Mouse (Mus musculus): ENCODE results near the gene Zfp72. TPM values are rescaled to one million over a fixed set of nuclear protein-coding genes. Genes with fewer than 3 reads are reported as not detected.
A peak's percentile ranks its signal among the peaks of the same experiment; 100 is the strongest.

Gene Zfp72
- polyA plus RNA-seq, 1 experiment: 0.03 TPM

DNA sequence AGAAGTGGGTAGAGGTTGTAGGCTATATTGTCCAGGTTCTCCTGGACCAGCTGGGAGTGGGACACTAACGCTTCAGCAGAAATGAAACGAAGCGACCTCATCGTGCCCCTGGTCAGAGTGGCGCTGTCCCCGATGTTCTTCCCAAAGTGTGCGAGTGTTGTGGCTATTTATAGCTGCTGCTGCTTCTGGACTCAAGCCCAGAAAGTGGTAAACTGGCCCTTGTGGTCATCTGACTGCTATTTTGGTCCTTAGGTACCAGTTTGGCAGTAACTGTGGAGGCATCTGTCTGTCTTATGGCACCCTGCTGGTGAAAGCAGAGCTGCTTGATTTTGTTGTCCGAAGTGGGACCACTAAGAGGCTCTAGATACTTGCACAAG lies 26.8 kb downstream of the Zfp72 start, which contains the start of gene Lrrc14b:
TSS of gene Lrrc14b (minus strand) at position 147 of the 377 bp plus-strand sequence.
- Histone ChIP-seq H3K27me3 (ENCODE audit: control insufficient read depth, insufficient read depth, low read length) (no peaks in the 10 kb centered on the region), H3K4me3 (ENCODE audit: low read depth, low read length) (no peak within 1 kb of the TSS), H3K27ac (ENCODE audit: insufficient read depth, low read depth, low read length) (no peak within 1 kb of the TSS), H3K36me3 (ENCODE audit: control insufficient read depth, insufficient read depth, low read length) (peaks cover 9% of the 10 kb centered on the region), H3K4me1 (ENCODE audit: control insufficient read depth, insufficient read depth, insufficient read length, low read length) (peaks cover 5% of the 10 kb centered on the region; the same call in 1 of the 2 replicates)
- TF ChIP-seq CTCF (IDR thresholded peaks at IDR 0.05; ENCODE audit: extremely low read depth, insufficient read length, insufficient replicate concordance, low read depth, low read length) (no peak), POLR2A (IDR thresholded peaks at IDR 0.05; ENCODE audit: low read depth, low read length) (no peak)
- WGBS: 55% methylated on average over 8 of the region's 8 CpGs

DNA sequence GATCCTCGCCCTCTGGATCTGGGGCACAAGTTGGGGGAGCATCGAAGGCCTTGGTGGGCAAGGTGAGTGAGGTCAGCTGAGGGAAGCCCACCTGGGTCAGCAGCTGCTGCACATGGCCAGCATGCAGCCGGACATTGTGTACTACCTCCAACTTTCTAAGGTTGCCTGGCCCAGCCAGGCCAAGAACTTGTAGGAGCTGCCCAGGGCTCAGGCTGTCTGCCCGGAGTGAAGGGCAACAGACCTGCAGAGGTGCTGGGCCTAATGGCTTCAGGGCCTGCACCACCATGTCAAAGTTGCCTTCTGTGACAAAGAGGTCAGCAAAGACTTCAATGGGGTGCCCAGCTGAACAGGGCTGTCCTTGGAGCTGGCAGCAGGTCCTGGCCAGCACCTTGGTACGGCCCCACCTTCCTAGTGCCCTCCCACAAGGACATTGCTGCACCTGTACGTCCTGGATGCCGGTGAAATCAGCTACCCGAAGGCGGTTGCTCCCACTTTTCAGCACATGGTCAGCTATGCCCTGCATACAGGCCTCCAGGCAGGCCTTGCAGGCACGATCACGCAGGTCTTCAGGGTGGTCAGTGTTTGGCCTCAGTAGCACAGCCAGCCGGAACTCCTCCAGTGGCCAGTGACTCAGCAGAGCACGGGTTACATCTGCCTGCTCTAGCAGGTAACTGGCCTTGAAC lies 27.3 kb downstream of the Zfp72 start:
- H3K4me1 ChIP-seq (ENCODE audit: control insufficient read depth, insufficient read depth, insufficient read length, low read length): peaks cover 5% of the 10 kb centered on the region; the same call in 1 of the 2 replicates

DNA sequence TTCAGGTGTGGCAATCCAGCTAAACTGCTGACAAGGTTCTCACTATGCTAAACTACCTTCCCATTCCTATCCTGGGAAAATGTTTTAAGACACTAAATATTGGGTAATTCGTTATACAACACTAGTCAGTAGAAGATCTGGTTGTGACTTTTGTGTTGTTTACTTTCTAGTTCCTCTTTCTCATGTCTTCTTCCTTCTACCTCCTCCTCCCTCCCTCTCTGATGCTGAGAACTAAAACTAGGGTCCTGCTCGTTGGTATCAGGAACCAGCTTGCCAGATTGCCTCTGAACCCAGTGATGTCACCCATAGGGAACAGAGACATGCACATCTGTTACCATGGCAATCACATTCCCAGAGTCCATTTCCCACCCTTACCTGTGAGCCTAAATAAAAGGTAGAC lies 28.4 kb downstream of the Zfp72 start:
- TF ChIP-seq CTCF (IDR thresholded peaks at IDR 0.05; ENCODE audit: extremely low read depth, insufficient read length, insufficient replicate concordance, low read depth, low read length) (no peak), POLR2A (IDR thresholded peaks at IDR 0.05; ENCODE audit: low read depth, low read length) (no peak)
- Histone ChIP-seq H3K4me3 (ENCODE audit: low read depth, low read length) (no peak overlapping the region), H3K27me3 (ENCODE audit: control insufficient read depth, insufficient read depth, low read length) (no peaks in the 10 kb centered on the region), H3K27ac (ENCODE audit: insufficient read depth, low read depth, low read length) (no peak overlapping the region), H3K36me3 (ENCODE audit: control insufficient read depth, insufficient read depth, low read length) (peaks cover 13% of the 10 kb centered on the region), H3K4me1 (ENCODE audit: control insufficient read depth, insufficient read depth, insufficient read length, low read length) (peaks cover 5% of the 10 kb centered on the region; the same call in 1 of the 2 replicates)
- WGBS: 57% methylated on average over 2 of the region's 2 CpGs

More for the DNA sequence above, 27.3 kb downstream of the Zfp72 start:
- TF ChIP-seq CTCF (IDR thresholded peaks at IDR 0.05; ENCODE audit: extremely low read depth, insufficient read length, insufficient replicate concordance, low read depth, low read length): no peak
- no peak for TF ChIP-seq POLR2A (IDR thresholded peaks at IDR 0.05; ENCODE audit: low read depth, low read length)
- Histone ChIP-seq H3K27me3 (ENCODE audit: control insufficient read depth, insufficient read depth, low read length) (no peaks in the 10 kb centered on the region), H3K4me3 (ENCODE audit: low read depth, low read length) (no peak overlapping the region), H3K27ac (ENCODE audit: insufficient read depth, low read depth, low read length) (no peak overlapping the region), H3K36me3 (ENCODE audit: control insufficient read depth, insufficient read depth, low read length) (peaks cover 11% of the 10 kb centered on the region)
- 68% methylated on average over 13 of the region's 13 CpGs for WGBS

DNA sequence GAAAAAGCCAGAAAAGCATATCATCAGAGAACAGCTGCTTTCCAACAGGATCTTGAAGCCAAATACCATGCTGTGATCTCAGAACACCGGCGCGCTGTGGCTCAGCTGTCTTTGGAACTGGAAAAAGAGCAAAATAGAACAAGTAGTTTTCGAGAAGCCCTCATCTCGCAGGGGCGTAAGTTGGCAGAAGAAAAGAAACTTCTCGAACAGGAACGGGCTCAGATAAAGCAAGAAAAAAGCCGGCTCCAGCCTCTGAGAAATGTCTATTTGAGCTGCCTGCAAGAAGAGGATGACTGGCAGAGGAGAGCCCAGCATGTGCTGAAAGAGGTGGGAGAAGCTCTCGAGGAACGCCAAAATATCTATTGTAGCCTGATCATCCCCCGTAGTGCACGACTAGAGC lies 34.1 kb downstream of the Zfp72 start:
- no peak overlapping the region for H3K4me3 ChIP-seq (ENCODE audit: low read depth, low read length)
- H3K27me3 ChIP-seq (ENCODE audit: control insufficient read depth, insufficient read depth, low read length): no peaks in the 10 kb centered on the region
- no peak overlapping the region for H3K27ac ChIP-seq (ENCODE audit: insufficient read depth, low read depth, low read length)
- H3K36me3 ChIP-seq (ENCODE audit: control insufficient read depth, insufficient read depth, low read length): peaks cover 35% of the 10 kb centered on the region
- H3K4me1 ChIP-seq (ENCODE audit: control insufficient read depth, insufficient read depth, insufficient read length, low read length): no peaks in the 10 kb centered on the region
- WGBS: 97% methylated on average over 13 of the region's 13 CpGs
- TF ChIP-seq CTCF (IDR thresholded peaks at IDR 0.05; ENCODE audit: extremely low read depth, insufficient read length, insufficient replicate concordance, low read depth, low read length) (no peak), POLR2A (IDR thresholded peaks at IDR 0.05; ENCODE audit: low read depth, low read length) (no peak)

DNA sequence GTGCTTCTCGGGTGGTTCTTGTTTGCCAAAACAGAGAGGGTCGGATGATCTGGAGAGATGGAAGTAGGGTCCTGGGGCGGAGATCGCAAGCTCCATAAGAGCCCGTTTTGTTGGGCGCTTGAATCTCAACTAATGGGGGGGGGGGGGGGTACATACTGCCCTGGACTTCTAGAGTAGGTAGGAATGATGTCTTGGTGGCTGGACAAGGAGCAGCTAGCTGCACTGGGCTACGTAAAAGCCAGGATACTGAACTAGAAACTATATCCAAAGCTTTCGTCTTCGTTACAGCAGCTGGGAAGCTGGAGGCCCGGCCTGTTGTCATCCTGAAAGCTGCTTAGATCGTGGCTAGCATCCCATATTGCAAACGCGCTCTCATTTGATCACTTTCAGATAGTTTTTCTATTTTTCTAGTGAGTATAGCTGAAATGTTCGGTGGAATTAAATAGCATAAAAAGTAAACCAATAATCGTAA lies 40.2 kb downstream of the Zfp72 start:
- TF ChIP-seq POLR2A (IDR thresholded peaks at IDR 0.05; ENCODE audit: low read depth, low read length) (no peak), CTCF (IDR thresholded peaks at IDR 0.05; ENCODE audit: extremely low read depth, insufficient read length, insufficient replicate concordance, low read depth, low read length) (no peak)
- H3K27ac ChIP-seq (ENCODE audit: insufficient read depth, low read depth, low read length): peak overlapping the region; percentile 42; the same call in 1 of the 2 replicates
- under 1% methylated on average over 15 of the region's 15 CpGs for WGBS
- no peaks in the 10 kb centered on the region for H3K27me3 ChIP-seq (ENCODE audit: control insufficient read depth, insufficient read depth, low read length)
- H3K4me1 ChIP-seq (ENCODE audit: control insufficient read depth, insufficient read depth, insufficient read length, low read length): no peaks in the 10 kb centered on the region
- peak overlapping the region; percentile 89 for H3K4me3 ChIP-seq (ENCODE audit: low read depth, low read length)
- peaks cover 11% of the 10 kb centered on the region for H3K36me3 ChIP-seq (ENCODE audit: control insufficient read depth, insufficient read depth, low read length)

- Histone ChIP-seq H3K27ac (ENCODE audit: insufficient read depth, low read depth, low read length) (peak within 1 kb of the TSS; percentile 96), H3K27me3 (ENCODE audit: control insufficient read depth, insufficient read depth, low read length) (no peaks in the 10 kb centered on the region), H3K4me1 (ENCODE audit: control insufficient read depth, insufficient read depth, insufficient read length, low read length) (no peaks in the 10 kb centered on the region), H3K4me3 (ENCODE audit: low read depth, low read length) (peak within 1 kb of the TSS; percentile 89), H3K36me3 (ENCODE audit: control insufficient read depth, insufficient read depth, low read length) (peaks cover 11% of the 10 kb centered on the region)
- peak; percentile 84 for TF ChIP-seq POLR2A (IDR thresholded peaks at IDR 0.05; ENCODE audit: low read depth, low read length)
- TF ChIP-seq CTCF (IDR thresholded peaks at IDR 0.05; ENCODE audit: extremely low read depth, insufficient read length, insufficient replicate concordance, low read depth, low read length): no peak
- WGBS: under 1% methylated on average over 57 of the region's 57 CpGs
These were observed 40.8 kb downstream of the Zfp72 start, which contains the start of the genes Sdha and Ccdc127 for GRCm38 (mm10) chr13:74349566-74350434. Gene Sdha (minus strand): TSS chr13:74350280. Gene Ccdc127 (plus strand): TSS chr13:74350309.
